Mouse (Mus musculus) urinary bladder, postnatal 10 days (tissue): ENCODE results near the gene Whamm.

ENCODE experiments used
- DNase-seq: peaks from one replicate; pipeline ENCODE4 v3.0.0; 2022; ENCODE audit warnings: low spot score

Whamm gene

DNA sequence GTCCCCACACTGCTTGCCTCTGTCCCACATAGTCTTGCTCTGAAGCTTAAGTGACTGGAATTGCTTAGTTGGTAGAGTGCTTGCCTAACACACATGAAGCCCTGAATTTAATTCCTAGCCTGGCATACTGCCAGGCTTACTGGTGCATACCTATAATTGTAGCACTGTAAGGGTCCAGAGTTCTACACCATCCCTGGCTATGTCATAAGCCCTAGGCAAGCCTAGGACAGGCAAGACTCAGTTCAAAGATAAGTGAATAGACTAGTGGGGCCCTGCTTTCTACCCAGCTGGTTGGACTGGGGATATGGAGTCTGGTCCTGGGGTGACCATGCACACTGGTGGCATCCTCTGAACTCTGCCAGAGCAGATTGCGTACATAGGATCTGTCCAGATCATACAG, 26.6 kb downstream of the Whamm start:
- no peak for DNase-seq

DNA sequence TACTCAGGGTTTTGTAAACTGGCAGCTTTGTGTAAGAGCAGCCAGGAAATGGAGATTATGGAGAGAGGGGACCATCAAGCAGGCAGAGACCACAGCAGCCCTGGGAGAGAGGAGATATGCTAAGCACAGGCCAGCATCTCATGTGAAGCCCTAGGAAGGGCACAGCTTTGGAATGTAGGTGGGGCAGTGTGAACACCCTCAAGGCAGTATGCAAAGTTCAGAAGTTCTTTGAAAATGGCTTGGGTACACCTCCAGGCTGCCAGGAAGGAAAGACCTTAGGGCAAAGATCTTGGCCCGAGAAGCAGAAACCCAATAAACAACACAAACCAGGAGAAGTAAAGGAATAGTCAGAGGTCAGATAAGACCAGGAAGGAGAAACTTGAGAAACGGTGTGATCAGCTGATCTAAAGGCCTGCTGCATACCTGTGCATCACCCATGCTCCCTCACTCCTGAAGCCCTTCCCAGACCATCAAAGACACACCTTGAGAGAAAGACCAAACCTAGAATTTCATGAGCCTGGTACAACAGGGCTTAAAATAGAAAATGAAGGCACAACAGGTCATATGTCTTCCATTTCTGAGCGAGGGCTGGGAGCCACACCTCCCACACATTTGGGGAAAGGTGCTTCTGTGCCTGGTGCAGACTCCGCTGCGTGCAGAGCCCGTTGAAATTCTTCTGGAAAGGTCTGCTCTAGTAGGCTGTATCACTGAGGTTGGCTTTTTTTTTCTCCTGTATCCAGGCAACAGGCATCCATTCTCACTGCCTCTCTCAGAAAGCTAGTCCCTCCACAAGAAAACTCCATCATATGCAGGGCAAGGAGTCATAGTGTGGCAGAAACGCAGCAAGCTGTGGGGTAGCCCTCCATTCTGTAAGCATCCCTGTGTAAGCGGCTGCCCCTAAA, 28.6 kb downstream of the Whamm start:
- no peak for DNase-seq

DNA sequence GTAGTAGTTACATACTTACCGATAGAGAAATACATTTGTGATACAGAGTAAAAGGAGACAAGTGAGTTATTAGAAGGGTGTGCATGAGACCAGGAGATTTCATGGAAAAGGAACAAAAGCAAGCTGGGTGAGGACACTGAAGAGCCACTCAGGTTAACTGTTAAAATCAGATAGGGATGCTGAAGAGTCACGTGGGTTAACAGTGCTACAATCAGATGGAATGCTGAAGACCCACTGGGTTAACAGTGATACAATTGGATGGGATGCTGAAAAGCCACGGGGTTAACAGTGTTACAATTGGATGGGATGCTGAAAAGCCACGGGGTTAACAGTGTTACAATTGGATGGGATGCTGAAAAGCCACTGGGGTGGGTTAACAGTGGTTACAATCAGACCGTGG, 33.9 kb downstream of the Whamm start:
- DNase-seq: no peak

DNA sequence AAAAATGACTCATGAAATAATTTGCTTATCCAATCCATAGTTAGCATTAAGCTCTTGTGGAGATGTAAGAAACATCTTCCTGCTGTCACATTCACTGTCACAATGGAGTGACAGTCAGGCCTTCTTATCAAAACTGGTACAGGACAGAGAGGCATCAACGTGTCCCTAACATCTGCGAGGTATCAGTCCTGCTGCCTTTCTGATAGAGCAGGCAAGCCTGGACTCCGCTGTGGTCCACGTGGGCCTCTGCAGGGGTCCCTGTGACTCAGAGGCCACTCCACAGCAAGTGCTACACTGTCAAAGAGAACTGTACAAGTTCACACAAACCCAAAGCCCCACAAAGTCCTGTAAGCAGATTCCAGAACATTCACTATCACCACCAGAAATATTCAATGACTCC, 34.4 kb downstream of the Whamm start:
- no peak for DNase-seq

DNA sequence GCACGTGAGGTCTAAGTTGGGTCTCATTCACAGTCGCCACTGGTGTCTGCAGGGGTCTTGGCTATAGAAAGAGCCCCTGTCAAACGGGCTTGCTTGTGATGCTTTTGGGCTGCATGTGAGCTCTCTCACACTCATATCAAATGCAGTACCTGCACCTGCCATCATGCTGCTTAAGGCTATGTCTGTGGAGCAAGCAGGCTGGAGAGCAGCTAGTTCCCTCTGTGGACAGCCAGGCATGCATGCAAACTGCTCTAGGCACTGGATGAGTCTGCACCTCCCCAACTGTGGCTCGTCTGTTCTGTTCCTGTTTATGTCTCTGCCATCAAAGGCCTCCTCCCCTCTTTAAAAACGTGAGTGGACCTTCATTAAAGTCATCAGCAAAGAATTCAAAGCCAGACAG, 35.4 kb downstream of the Whamm start:
- DNase-seq: no peak

DNA sequence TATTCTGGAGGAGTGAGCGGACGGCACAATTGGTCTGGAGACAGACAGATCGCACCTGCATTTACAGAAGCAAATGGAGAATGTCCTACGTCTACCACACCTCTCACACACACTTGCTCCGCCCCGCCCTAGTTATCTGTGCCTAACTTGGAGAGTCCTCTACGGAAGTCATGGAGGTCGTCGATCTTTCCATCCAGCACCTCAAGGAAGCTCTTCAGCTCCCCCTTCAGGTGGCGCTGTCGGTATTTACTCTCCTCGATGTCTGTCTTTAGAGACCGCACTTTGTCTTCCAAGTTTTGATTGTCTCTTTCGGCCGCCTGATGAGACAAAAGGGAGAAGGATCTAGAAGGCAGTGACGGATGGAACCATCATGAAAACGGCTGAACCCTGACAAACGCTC, 39.1 kb downstream of the Whamm start:
- DNase-seq: no peak

DNA sequence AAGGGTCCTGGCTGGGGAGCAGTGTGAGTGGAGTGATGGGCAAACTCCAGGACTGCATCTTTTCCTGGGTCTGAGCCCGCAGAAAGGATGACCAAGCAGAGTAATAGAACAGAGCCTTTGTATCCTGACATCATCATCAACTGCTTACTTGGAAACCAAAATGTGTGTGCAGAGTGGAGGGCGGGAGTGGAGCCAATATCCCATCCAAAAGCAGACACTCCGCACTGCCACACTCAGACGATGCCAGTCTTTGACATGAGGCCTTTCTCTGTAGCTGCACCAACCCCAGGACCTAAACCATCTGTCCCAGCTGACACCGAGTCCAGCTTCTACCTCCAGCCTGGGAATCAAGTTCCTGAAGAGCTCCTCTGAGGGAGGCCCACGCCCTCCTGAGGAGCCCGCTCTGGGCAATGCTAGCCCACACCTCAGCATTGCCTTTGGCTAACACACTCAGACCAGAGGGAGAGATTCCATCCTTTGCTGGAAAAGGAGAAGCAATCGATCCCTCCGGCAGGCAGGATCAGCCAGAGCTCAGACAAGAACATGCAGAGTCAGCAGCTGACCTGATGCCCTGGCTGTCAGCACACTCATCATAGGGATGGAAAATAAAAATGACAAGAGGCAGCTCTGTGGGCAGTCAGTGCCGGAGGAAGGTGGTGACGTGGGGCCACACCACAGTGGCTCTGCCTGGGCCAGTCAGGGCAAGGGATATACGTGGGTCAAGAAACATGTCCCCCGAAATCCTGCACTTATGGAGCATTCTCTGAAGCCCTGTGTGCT, 42.0 kb downstream of the Whamm start:
- DNase-seq: no peak

DNA sequence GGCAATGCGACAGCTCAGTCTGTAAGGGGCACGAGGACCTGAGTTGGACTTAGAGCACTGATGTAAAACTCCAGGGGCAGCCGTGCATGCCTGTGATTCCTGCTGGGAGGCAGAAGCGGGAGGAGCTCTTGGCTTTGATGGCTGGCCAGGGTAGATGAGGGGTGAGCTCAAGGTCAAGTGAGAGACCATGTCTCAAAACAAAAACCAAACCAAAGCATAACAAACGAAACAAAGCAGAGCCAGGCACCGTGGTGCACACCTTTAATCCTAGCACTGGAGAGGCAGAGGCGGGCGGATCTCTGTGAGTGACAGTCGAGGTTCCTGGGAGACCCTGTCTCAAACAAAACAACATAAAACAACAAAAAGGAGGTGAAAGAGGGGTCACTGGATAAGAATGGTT, 44.0 kb downstream of the Whamm start:
- no peak for DNase-seq

DNA sequence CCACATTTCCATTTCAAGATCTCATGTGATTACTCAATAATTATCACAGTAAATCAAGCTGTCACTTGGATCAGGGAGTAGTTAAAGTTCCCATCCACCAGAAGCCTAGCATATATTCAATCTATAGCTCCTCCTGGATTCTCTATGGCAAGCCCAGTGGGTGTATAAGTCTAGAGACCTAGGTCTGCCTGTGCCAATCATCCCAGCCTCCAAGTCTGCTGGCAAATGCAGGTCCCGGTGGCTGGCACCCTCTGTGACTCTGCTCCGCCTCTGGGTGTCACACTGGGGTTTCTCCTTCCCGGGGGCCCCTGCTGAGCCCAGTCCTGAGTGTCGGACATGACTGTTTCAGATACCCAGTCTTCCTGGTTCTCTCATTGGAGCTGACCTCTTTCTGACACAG, 51.7 kb downstream of the Whamm start:
- DNase-seq: no peak

DNA sequence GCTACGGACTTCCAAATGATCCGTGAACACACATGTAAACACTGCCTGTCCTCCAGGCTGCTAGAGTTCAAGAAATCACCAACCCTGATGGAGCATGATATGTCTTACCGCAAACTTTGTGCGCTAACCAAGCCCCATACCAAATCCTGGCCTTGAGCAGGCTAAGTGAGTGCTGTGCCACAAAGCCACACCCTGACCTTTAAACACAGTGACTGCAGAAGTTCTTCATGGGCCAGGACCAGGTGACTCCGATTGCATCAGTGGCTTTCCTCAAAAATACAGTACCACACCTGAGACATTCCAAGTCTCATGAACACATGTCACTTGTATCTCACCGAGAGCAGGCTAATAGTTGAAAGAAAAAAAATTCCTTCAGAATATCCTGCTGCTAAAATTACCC, 52.7 kb downstream of the Whamm start:
- DNase-seq: no peak

DNA sequence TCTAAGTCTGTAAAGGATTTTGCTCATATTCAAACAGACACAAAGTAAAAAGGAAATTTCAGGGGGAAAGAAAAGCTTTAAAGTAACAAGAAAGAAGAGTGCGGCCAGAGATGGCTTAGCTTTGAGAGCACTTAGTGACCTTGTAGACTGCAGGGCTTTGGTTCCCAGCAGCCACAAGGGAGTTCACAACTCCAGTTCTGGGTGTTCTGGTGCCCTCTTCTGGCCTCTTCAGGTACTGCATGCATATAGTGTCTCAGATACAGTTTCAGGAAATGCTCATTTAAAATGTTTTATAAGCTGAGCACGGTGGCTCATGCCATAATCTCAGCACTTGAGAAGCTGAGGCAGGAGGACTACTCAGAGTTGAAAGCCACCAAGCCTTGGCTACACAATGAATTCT, 55.4 kb downstream of the Whamm start:
- DNase-seq: no peak

DNA sequence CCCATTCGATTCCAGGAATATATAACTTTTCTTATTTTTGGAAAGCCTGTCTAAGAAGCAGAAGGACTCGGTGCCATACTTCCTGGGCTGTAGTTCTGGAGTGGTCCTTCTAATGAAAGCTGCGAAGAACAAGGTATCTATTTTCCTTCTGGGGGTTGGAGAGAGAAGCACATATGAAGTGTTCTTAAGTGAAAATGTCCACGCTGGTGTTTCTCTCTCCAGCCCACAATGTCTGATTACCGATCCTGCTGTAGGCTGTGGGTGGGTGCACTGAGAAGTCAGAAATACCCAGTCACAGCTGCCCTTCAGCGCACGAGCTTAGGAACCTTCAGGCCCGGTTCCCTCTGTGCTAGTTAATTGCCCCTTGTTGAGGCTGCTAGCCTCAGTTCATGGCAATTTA, 60.2 kb downstream of the Whamm start:
- DNase-seq: no peak

DNA sequence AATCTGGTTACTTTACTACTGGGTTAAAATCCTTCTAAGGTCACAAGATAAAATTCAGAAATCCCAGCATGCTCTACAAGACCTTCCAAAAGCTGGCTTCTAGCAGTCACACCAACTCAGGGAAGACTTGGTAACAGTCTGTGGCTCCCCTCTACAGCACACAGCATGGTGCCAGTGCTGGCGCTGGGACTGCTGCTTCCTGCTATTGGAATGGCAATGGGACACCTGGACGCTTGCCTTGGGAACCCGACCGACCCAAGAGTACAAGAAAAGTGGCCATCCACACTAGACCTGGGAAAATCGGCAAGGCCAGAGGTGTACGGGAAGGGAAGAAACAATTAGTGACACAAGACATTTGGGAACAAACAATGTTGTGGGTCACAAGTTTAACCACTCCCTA, 61.5 kb downstream of the Whamm start:
- DNase-seq: no peak

DNA sequence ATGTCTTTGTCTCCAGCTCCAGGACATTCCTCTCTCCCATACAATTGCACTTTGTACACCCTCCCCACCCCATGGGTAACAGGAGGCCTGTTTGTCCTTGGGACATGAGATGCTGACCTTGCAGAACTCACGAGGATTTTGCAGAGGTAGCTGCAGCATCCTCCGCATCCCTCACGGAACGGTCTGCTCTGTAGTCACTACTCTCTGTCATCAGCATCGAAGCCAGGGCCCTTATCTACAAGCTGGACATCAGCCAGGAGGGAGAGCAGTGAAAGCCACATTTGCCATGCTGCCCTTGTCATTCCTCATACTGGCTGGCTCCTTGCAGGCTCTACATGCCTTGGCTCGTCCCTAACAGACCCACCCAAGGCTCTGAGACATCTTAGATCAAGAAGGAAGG, 70.0 kb downstream of the Whamm start:
- DNase-seq: no peak

DNA sequence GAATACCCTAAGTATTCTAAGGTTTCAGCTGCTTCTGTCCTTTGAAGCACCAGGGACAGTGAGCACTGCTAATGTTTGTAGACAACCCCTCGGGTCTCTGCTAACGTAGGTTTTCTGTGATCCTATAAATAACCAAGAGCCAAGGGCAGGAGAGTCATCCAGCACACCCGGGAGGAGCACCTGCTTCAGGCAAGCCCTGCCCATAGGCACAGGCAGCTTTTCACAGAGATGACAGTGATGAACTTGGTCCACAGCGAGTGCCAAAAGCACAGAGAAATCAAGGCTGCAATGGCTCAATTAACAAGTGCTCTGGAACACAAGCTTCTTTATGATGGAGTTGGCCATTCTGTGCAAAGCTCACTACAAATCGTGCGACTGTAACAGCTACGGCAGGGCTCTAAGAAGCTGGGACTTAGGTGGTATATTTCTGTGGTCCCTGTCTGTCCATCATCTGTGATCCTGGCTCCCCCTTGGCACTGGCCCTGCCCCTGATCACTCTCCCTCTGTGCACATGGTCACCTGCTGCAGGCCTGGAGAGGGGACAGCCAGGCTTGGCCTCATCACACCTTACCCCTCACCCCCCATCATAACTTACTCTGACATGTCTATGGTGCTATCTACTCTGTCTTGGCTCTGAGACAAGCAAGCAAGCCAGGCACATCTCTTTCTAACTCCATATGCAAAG, 73.6 kb downstream of the Whamm start:
- no peak for DNase-seq
